Mouse (Mus musculus) mouse trophoblast stem cell (cell line): ENCODE data around the gene Fam43b.

Experiments
- in situ Hi-C, 2 experiments: fragments of 300-500 bp; cut with MseI, MboI; formaldehyde crosslinking; loops; 2 replicates in 1 of 2; 3 replicates in 1 of 2; pipeline ENCODE4 v1.15.1; 2025

Fam43b gene

GRCm38 (mm10) chr4:138395087-138395970 is 999 bp downstream of the Fam43b start:
- in situ Hi-C loops, result no loop called here

GRCm38 (mm10) chr4:138393703-138394102 is 2.6 kb downstream of the Fam43b start:
- in situ Hi-C loops, result no loop called here

- in situ Hi-C loops, result loop anchor here in 1 of 2 experiments (5.0 kb wide), 1 partner anchor 44 kb away; no protein-coding TSS in a partner anchor
Observed at GRCm38 (mm10) chr4:138383789-138384188, 12.5 kb downstream of the Fam43b start.

- in situ Hi-C loops, result loop anchor here in 1 of 2 experiments (5.0 kb wide), 1 partner anchor 45 kb away; no protein-coding TSS in a partner anchor
Observed at GRCm38 (mm10) chr4:138382462-138382861, 13.9 kb downstream of the Fam43b start.

GRCm38 (mm10) chr4:138380132-138380689 is 16.1 kb downstream of the Fam43b start:
- in situ Hi-C loops, result loop anchor here in 1 of 2 experiments (5.0 kb wide), 1 partner anchor 47 kb away; no protein-coding TSS in a partner anchor

GRCm38 (mm10) chr4:138379091-138379840 is 17.1 kb downstream of the Fam43b start:
- in situ Hi-C loops, result loop anchor here (5.0 kb wide), 1 partner anchor 52 kb away; the partner anchor contains the start of gene Pink1 (in 2 of the 2)

- in situ Hi-C loops, result loop anchor here (5.0 kb wide), 1 partner anchor 50 kb away; the partner anchor contains the start of gene Pink1 (in 2 of the 2)
Observed at GRCm38 (mm10) chr4:138377526-138377925, 18.8 kb downstream of the Fam43b start.

GRCm38 (mm10) chr4:138375117-138375516 is 21.2 kb downstream of the Fam43b start:
- in situ Hi-C loops, result loop anchor here (5.0 kb wide), 1 partner anchor 48 kb away; the partner anchor contains the start of gene Pink1 (in 2 of the 2)

GRCm38 (mm10) chr4:138370996-138371516 is 25.3 kb downstream of the Fam43b start:
- in situ Hi-C loops, result no loop called here

- in situ Hi-C loops, result no loop called here
Observed at GRCm38 (mm10) chr4:138368498-138369260, 27.6 kb downstream of the Fam43b start.

- in situ Hi-C loops, result no loop called here
Observed at GRCm38 (mm10) chr4:138367641-138368497, 28.5 kb downstream of the Fam43b start, which contains the start of gene Cda. TSS of gene Cda (minus strand) at chr4:138367992.

GRCm38 (mm10) chr4:138366561-138366960 is 29.8 kb downstream of the Fam43b start:
- in situ Hi-C loops, result no loop called here

- in situ Hi-C loops, result no loop called here
Observed at GRCm38 (mm10) chr4:138363511-138363910, 32.8 kb downstream of the Fam43b start.

GRCm38 (mm10) chr4:138362883-138363282 is 33.4 kb downstream of the Fam43b start:
- in situ Hi-C loops, result no loop called here

- in situ Hi-C loops, result no loop called here
Observed at GRCm38 (mm10) chr4:138361370-138361821, 34.9 kb downstream of the Fam43b start.

- in situ Hi-C loops, result no loop called here
Observed at GRCm38 (mm10) chr4:138358176-138358575, 38.2 kb downstream of the Fam43b start.

- in situ Hi-C loops, result no loop called here
Observed at GRCm38 (mm10) chr4:138356551-138356950, 39.8 kb downstream of the Fam43b start.

GRCm38 (mm10) chr4:138356141-138356540 is 40.2 kb downstream of the Fam43b start:
- in situ Hi-C loops, result no loop called here

- in situ Hi-C loops, result no loop called here
Observed at GRCm38 (mm10) chr4:138355496-138355895, 40.8 kb downstream of the Fam43b start.
